Comparison of ENCODE assay signal across 7 mouse cellular contexts in the genomic region with DNA sequence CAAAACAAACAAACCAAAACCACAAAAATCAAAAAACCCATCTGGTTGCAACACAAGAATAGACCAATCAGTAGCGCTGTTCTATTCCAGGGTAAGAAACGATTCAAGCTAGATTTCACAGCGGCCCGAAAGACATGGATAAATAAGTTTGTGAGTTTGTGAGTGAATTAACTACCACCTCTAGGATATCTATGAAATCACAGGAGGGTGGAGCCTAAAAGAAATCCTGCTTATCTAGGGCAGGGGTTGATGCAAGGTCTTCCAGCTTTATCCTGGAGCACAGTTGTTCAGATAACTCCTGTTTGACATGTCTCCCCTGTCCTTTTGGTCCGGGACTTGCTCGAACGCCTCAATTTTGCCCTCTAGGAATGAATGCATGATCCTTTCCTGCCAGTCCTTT. TPM values are rescaled to one million over a fixed set of nuclear protein-coding genes. Genes with fewer than 3 reads are reported as not detected.
DNase-seq lines count a peak whose midpoint lies in the region; ATAC-seq and TF ChIP-seq lines count a peak whose summit lies in the region.

No protein-coding gene starts in this region.

- TF ChIP-seq POLR2A in small intestine, adult 2 months (IDR thresholded peaks at IDR 0.05; ENCODE audit: low read depth, low read length): no peak

- no peak for TF ChIP-seq CTCF in lung, postnatal 0 days (IDR thresholded peaks at IDR 0.05)
- no peak for TF ChIP-seq CTCF in small intestine, adult 2 months (IDR thresholded peaks at IDR 0.05; ENCODE audit: extremely low read depth, insufficient read length, insufficient replicate concordance, low read depth, low read length)

- no peak overlapping the region for H3K9ac ChIP-seq in lung, postnatal 0 days (replicated peaks; ENCODE audit: low read depth)
- H3K9ac ChIP-seq in limb, embryonic 12.5 days (replicated peaks): peak overlapping the region; percentile 61

- no peaks in the 10 kb centered on the region for H3K36me3 ChIP-seq in lung, postnatal 0 days (ENCODE audit: insufficient read depth, low read length)
- H3K36me3 ChIP-seq in forebrain, embryonic 10.5 days (replicated peaks): no peaks in the 10 kb centered on the region
- H3K36me3 ChIP-seq in limb, embryonic 12.5 days: no peaks in the 10 kb centered on the region
- no peaks in the 10 kb centered on the region for H3K36me3 ChIP-seq in small intestine, adult 2 months (ENCODE audit: control insufficient read depth, insufficient read depth, low read length)

- 26% methylated on average over 7 of the region's 7 CpGs for WGBS in lung, postnatal 0 days
- 29% methylated on average over 7 of the region's 7 CpGs for WGBS in forebrain, embryonic 10.5 days
- WGBS in limb, embryonic 12.5 days: 36% methylated on average over 7 of the region's 7 CpGs
- WGBS in small intestine, adult 2 months: 24% methylated on average over 7 of the region's 7 CpGs

- H3K4me2 ChIP-seq in lung, postnatal 0 days (replicated peaks; ENCODE audit: low read depth, low read length): peak overlapping the region; percentile 64
- H3K4me2 ChIP-seq in limb, embryonic 12.5 days: peak overlapping the region; percentile 81

- peak overlapping the region; percentile 63 for H3K4me3 ChIP-seq in lung, postnatal 0 days (ENCODE audit: low read depth, low read length)
- H3K4me3 ChIP-seq in forebrain, embryonic 10.5 days: peak overlapping the region; percentile 74
- peak overlapping the region; percentile 71 for H3K4me3 ChIP-seq in limb, embryonic 12.5 days (replicated peaks)
- peak overlapping the region; percentile 17; the same call in 1 of the 2 replicates for H3K4me3 ChIP-seq in small intestine, adult 2 months (ENCODE audit: low read depth, low read length)

- H3K4me1 ChIP-seq in lung, postnatal 0 days (ENCODE audit: insufficient read depth, low read depth, low read length): peaks cover 24% of the 10 kb centered on the region; the same call in 1 of the 2 replicates
- H3K4me1 ChIP-seq in forebrain, embryonic 10.5 days: peaks cover 26% of the 10 kb centered on the region
- peaks cover 27% of the 10 kb centered on the region for H3K4me1 ChIP-seq in limb, embryonic 12.5 days (replicated peaks)
- peaks cover 16% of the 10 kb centered on the region for H3K4me1 ChIP-seq in small intestine, adult 2 months (ENCODE audit: control insufficient read depth, insufficient read depth, insufficient read length, low read length)

- no peak for ATAC-seq in lung, postnatal 0 days
- ATAC-seq in limb, embryonic 12.5 days (ENCODE audit: insufficient number of reproducible peaks, insufficient read depth, low FRiP score, low TSS enrichment, low read depth): no peak

- no peaks in the 10 kb centered on the region for H3K9me3 ChIP-seq in lung, postnatal 0 days (ENCODE audit: low read length)
- no peaks in the 10 kb centered on the region for H3K9me3 ChIP-seq in forebrain, embryonic 10.5 days
- H3K9me3 ChIP-seq in limb, embryonic 12.5 days: no peaks in the 10 kb centered on the region

- 0 out of 2 replicates have a peak overlapping the region, but pooled peaks have one; percentile 73 for H3K27ac ChIP-seq in lung, postnatal 0 days (ENCODE audit: low read length)
- peak overlapping the region; percentile 90 for H3K27ac ChIP-seq in forebrain, embryonic 10.5 days
- peak overlapping the region; percentile 53; the same call in 1 of the 2 replicates for H3K27ac ChIP-seq in limb, embryonic 12.5 days
- H3K27ac ChIP-seq in small intestine, adult 2 months (ENCODE audit: insufficient read depth, low read depth, low read length): peak overlapping the region; percentile 27

- no peaks in the 10 kb centered on the region for H3K27me3 ChIP-seq in lung, postnatal 0 days (replicated peaks; ENCODE audit: insufficient read depth, low read length)
- H3K27me3 ChIP-seq in forebrain, embryonic 10.5 days (ENCODE audit: poor library complexity, severe bottlenecking): no peaks in the 10 kb centered on the region
- no peaks in the 10 kb centered on the region; the same call in 1 of the 2 replicates for H3K27me3 ChIP-seq in limb, embryonic 12.5 days
- H3K27me3 ChIP-seq in small intestine, adult 2 months (ENCODE audit: control insufficient read depth, insufficient read depth, low read length): no peaks in the 10 kb centered on the region

- DNase-seq in lung, postnatal 0 days (ENCODE audit: low spot score): no peak
- DNase-seq in lung, adult 18-20 months: no peak
- no peak for DNase-seq in forebrain, embryonic 10.5 days (ENCODE audit: extremely low spot score, low spot score)
- DNase-seq in ovary, adult 18-20 months (ENCODE audit: low spot score): no peak
- DNase-seq in adrenal gland, postnatal 4 days (ENCODE audit: low spot score in 2 of 2): no peak

- TF ChIP-seq EP300 in lung, postnatal 0 days (IDR thresholded peaks at IDR 0.05): no peak

RNA-seq across cellular contexts. Expression of a gene that starts 0.5 kb away (rescaled TPM):
- 69.5 and 73.5 TPM in 2 replicates for polyA plus RNA-seq in lung, postnatal 0 days (2015; fragmentation: Nextera tagmentation; extraction: Ambion mirVana)
- polyA plus RNA-seq in forebrain, embryonic 10.5 days (2016; fragmentation: Nextera tagmentation; extraction: Ambion mirVana): 51.1 and 52.8 TPM in 2 replicates
- 49.5 and 51.9 TPM in 2 replicates for polyA plus RNA-seq in limb, embryonic 12.5 days (2016; fragmentation: Nextera tagmentation; extraction: Ambion mirVana)
- 89.7 and 207 TPM in 2 replicates for polyA plus RNA-seq in small intestine, adult 2 months (2012; rRNA removed)
- 10 to 100 TPM; 63.4 to 72.2 TPM for total RNA-seq in adrenal gland, postnatal 4 days (2021)

RNA-seq across cellular contexts. Expression of a gene that starts 7.7 kb away (rescaled TPM):
- 19.1 and 24.3 TPM in 2 replicates for polyA plus RNA-seq in lung, postnatal 0 days (2015; fragmentation: Nextera tagmentation; extraction: Ambion mirVana)
- polyA plus RNA-seq in forebrain, embryonic 10.5 days (2016; fragmentation: Nextera tagmentation; extraction: Ambion mirVana): 63.2 and 66.9 TPM in 2 replicates
- 56.8 and 58.0 TPM in 2 replicates for polyA plus RNA-seq in limb, embryonic 12.5 days (2016; fragmentation: Nextera tagmentation; extraction: Ambion mirVana)
- polyA plus RNA-seq in small intestine, adult 2 months (2012; rRNA removed): 51.8 and 117 TPM in 2 replicates
- total RNA-seq in adrenal gland, postnatal 4 days (2021): 10 to 100 TPM; 50.7 to 55.7 TPM

RNA-seq across cellular contexts. Expression of a gene that starts 22.9 kb away (rescaled TPM):
- 12.3 and 13.5 TPM in 2 replicates for polyA plus RNA-seq in lung, postnatal 0 days (2015; fragmentation: Nextera tagmentation; extraction: Ambion mirVana)
- polyA plus RNA-seq in forebrain, embryonic 10.5 days (2016; fragmentation: Nextera tagmentation; extraction: Ambion mirVana): 17.7 and 18.7 TPM in 2 replicates
- 20.6 and 20.8 TPM in 2 replicates for polyA plus RNA-seq in limb, embryonic 12.5 days (2016; fragmentation: Nextera tagmentation; extraction: Ambion mirVana)
- 6.0 and 8.2 TPM in 2 replicates for polyA plus RNA-seq in small intestine, adult 2 months (2012; rRNA removed)
- total RNA-seq in adrenal gland, postnatal 4 days (2021): 10 to 100 TPM; 23.5 to 27.3 TPM

RNA-seq across cellular contexts. Expression of a gene that starts 29.0 kb away (rescaled TPM):
- polyA plus RNA-seq in lung, postnatal 0 days (2015; fragmentation: Nextera tagmentation; extraction: Ambion mirVana): 7.3 and 7.8 TPM in 2 replicates
- polyA plus RNA-seq in forebrain, embryonic 10.5 days (2016; fragmentation: Nextera tagmentation; extraction: Ambion mirVana): 12.8 and 14.7 TPM in 2 replicates
- polyA plus RNA-seq in limb, embryonic 12.5 days (2016; fragmentation: Nextera tagmentation; extraction: Ambion mirVana): 17.5 and 19.4 TPM in 2 replicates
- 8.7 and 14.0 TPM in 2 replicates for polyA plus RNA-seq in small intestine, adult 2 months (2012; rRNA removed)
- total RNA-seq in adrenal gland, postnatal 4 days (2021): 10 to 100 TPM; 23.4 to 29.2 TPM

RNA-seq across cellular contexts. Expression of a gene that starts 39.2 kb away (rescaled TPM):
- 440 and 448 TPM in 2 replicates for polyA plus RNA-seq in lung, postnatal 0 days (2015; fragmentation: Nextera tagmentation; extraction: Ambion mirVana)
- polyA plus RNA-seq in forebrain, embryonic 10.5 days (2016; fragmentation: Nextera tagmentation; extraction: Ambion mirVana): 686 and 693 TPM in 2 replicates
- 564 and 604 TPM in 2 replicates for polyA plus RNA-seq in limb, embryonic 12.5 days (2016; fragmentation: Nextera tagmentation; extraction: Ambion mirVana)
- 952 and 1,569 TPM in 2 replicates for polyA plus RNA-seq in small intestine, adult 2 months (2012; rRNA removed)
- 100 to 1,000 TPM; 381 to 426 TPM for total RNA-seq in adrenal gland, postnatal 4 days (2021)

Comparison
In these comparisons a context has a peak if more than half of its experiments do, and no peak if none do; other contexts are left out.
1. H3K27ac ChIP-seq: peak in every context shown above with its lines; median percentile 90 in forebrain, embryonic 10.5 days; 73 in lung, postnatal 0 days; 53 in limb, embryonic 12.5 days; 27 in small intestine, adult 2 months.
2. H3K4me3 ChIP-seq: peak in every context shown above with its lines; median percentile 74 in forebrain, embryonic 10.5 days; 71 in limb, embryonic 12.5 days; 63 in lung, postnatal 0 days; 17 in small intestine, adult 2 months.